Comparison of ENCODE assay signal across 7 mouse cellular contexts in the genomic region with DNA sequence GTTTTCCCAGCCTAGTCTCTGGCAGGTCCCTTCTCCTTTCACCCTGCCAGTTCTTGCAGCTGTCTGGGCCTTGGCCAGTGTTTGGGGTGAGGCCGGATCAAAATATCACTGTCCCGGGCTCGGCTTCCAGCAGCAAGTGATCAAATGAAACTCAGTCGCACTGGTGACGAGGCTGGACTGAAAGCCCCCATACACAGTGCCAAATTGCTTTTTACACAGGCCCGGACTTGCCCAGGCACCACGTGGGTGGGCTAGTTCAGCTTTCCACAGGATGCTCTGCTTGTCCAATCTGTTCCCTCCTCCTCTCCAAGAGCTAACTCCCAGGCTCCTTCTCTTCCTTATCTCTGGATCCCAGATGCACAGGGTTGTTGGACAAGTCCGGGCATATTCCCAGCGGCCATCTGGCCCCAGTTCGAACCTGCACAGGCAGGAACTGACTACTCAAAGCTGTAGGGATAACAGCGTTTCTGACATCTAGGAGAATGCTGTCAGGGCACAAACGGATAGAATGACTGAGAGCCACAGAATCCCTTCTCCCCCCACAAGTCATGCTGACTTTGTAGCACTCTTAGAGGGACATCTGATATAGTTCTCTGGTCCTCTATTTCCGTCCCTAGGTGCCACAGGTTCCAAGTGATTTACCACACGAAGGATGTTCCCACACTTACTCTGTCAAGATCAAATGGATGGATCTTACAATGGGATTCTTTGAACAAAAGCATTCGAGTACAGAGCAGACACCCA. TPM values are rescaled to one million over a fixed set of nuclear protein-coding genes. Genes with fewer than 3 reads are reported as not detected.
DNase-seq lines count a peak whose midpoint lies in the region; ATAC-seq lines count a peak whose summit lies in the region.

No protein-coding gene starts in this region.

- WGBS in intestine, embryonic 14.5 days = 22% methylated on average over 15 of the region's 15 CpGs
- WGBS in liver, embryonic 16.5 days (ENCODE audit: insufficient replicate concordance) = 27% methylated on average over 15 of the region's 15 CpGs
- 35% methylated on average over 15 of the region's 15 CpGs for WGBS in neural tube, embryonic 15.5 days

- H3K4me3 ChIP-seq in intestine, embryonic 14.5 days (ENCODE audit: low read depth, low read length) = no peak overlapping the region
- no peak overlapping the region for H3K4me3 ChIP-seq in liver, embryonic 16.5 days (ENCODE audit: low read depth, low read length)
- peak overlapping the region; percentile 25 for H3K4me3 ChIP-seq in neural tube, embryonic 15.5 days (replicated peaks)

- H3K36me3 ChIP-seq in intestine, embryonic 14.5 days (ENCODE audit: control insufficient read depth, insufficient read depth, low read length) = no peaks in the 10 kb centered on the region
- H3K36me3 ChIP-seq in liver, embryonic 16.5 days (ENCODE audit: control insufficient read depth, insufficient read depth) = no peaks in the 10 kb centered on the region
- no peaks in the 10 kb centered on the region for H3K36me3 ChIP-seq in neural tube, embryonic 15.5 days

- peak; percentile 45 for ATAC-seq in common myeloid progenitor, adult 5-6 weeks (replicated peaks; ENCODE audit: low read depth, poor library complexity, severe bottlenecking)
- ATAC-seq in intestine, embryonic 14.5 days (replicated peaks; ENCODE audit: low FRiP score, low TSS enrichment, low read depth) = peak; percentile 78; the same call in 1 of the 2 replicates
- ATAC-seq in liver, embryonic 16.5 days (ENCODE audit: low read depth) = no peak
- ATAC-seq in neural tube, embryonic 15.5 days (ENCODE audit: low FRiP score) = peak; percentile 77

- peak overlapping the region; percentile 31 for H3K4me2 ChIP-seq in intestine, embryonic 14.5 days (ENCODE audit: low read length)
- peak overlapping the region; percentile 13; the same call in 1 of the 2 replicates for H3K4me2 ChIP-seq in liver, embryonic 16.5 days (ENCODE audit: low read depth, low read length)
- H3K4me2 ChIP-seq in neural tube, embryonic 15.5 days = peak overlapping the region; percentile 45

- DNase-seq in WW6 (ENCODE audit: low read depth, low spot score) = peak; percentile 20
- peak; percentile 50 to 75 for DNase-seq in gastrocnemius, postnatal 4 days (ENCODE audit: low spot score in 2 of 2)
- DNase-seq in intestine, embryonic 14.5 days (ENCODE audit: low spot score) = peak; percentile 53
- DNase-seq in thymus, postnatal 0 days (ENCODE audit: low spot score) = no peak

- H3K4me1 ChIP-seq in intestine, embryonic 14.5 days (replicated peaks; ENCODE audit: control insufficient read depth, insufficient read depth, low read length) = no peaks in the 10 kb centered on the region
- no peaks in the 10 kb centered on the region for H3K4me1 ChIP-seq in liver, embryonic 16.5 days (ENCODE audit: control insufficient read depth, low read depth, low read length)
- H3K4me1 ChIP-seq in neural tube, embryonic 15.5 days = no peaks in the 10 kb centered on the region

- H3K9me3 ChIP-seq in intestine, embryonic 14.5 days (ENCODE audit: control insufficient read depth, low read length) = no peaks in the 10 kb centered on the region
- no peaks in the 10 kb centered on the region for H3K9me3 ChIP-seq in liver, embryonic 16.5 days (replicated peaks; ENCODE audit: control insufficient read depth, low read length)
- no peaks in the 10 kb centered on the region for H3K9me3 ChIP-seq in neural tube, embryonic 15.5 days (replicated peaks)

- no peak overlapping the region for H3K9ac ChIP-seq in intestine, embryonic 14.5 days (ENCODE audit: low read length)
- H3K9ac ChIP-seq in liver, embryonic 16.5 days (ENCODE audit: low read depth, low read length) = no peak overlapping the region
- no peak overlapping the region for H3K9ac ChIP-seq in neural tube, embryonic 15.5 days (replicated peaks)

- H3K27me3 ChIP-seq in intestine, embryonic 14.5 days (replicated peaks; ENCODE audit: control insufficient read depth, insufficient read depth, low read length) = no peaks in the 10 kb centered on the region
- no peaks in the 10 kb centered on the region for H3K27me3 ChIP-seq in liver, embryonic 16.5 days (ENCODE audit: control insufficient read depth, insufficient read depth, low read depth, low read length)
- no peaks in the 10 kb centered on the region for H3K27me3 ChIP-seq in neural tube, embryonic 15.5 days (replicated peaks)

- H3K27ac ChIP-seq in intestine, embryonic 14.5 days (ENCODE audit: low read depth) = no peak overlapping the region
- H3K27ac ChIP-seq in liver, embryonic 16.5 days (ENCODE audit: low read length) = no peak overlapping the region
- no peak overlapping the region for H3K27ac ChIP-seq in neural tube, embryonic 15.5 days (replicated peaks)

RNA-seq across cellular contexts. Expression of gene Eda2r, which starts 0.5 kb away (rescaled TPM):
- total RNA-seq in common myeloid progenitor, adult 5-6 weeks (2017) = 0.58 and 1.2 TPM in 2 replicates
- total RNA-seq in gastrocnemius, postnatal 4 days (2021) = 10 to 100 TPM; 15.0 to 17.6 TPM
- polyA plus RNA-seq in intestine, embryonic 14.5 days (2014; fragmentation: Nextera tagmentation; extraction: Ambion mirVana) = 0.80 and 1.1 TPM in 2 replicates
- polyA plus RNA-seq in liver, embryonic 16.5 days (2015; fragmentation: Nextera tagmentation; extraction: Ambion mirVana) = 0.14 and 0.15 TPM in 2 replicates
- polyA plus RNA-seq in neural tube, embryonic 15.5 days (2015; fragmentation: Nextera tagmentation; extraction: Ambion mirVana) = 1.3 and 1.4 TPM in 2 replicates
- 0.55 and 0.68 TPM in 2 replicates for polyA plus RNA-seq in thymus, postnatal 0 days (2015; fragmentation: Nextera tagmentation; extraction: Ambion mirVana)
